Mouse (Mus musculus) stomach, embryonic 14.5 days (tissue): Measurements from ENCODE around the gene Gm42957. TPM values are rescaled to one million over a fixed set of nuclear protein-coding genes. Genes with fewer than 3 reads are reported as not detected.
A peak's percentile ranks its signal among the peaks of the same experiment; 100 is the strongest.

Experiments
- ATAC-seq: fragments of 200-750 bp; cut with Nextera tagmentation; 2 replicates; pipeline ENCODE4 v1.8.0; 2017; ENCODE audit warnings: low read depth, moderate TSS enrichment; ENCODE audit not compliant: insufficient number of reproducible peaks, insufficient read depth, low FRiP score
- H3K27ac ChIP-seq: fragments of 300-500 bp; sonication (generic); 2 replicates; pipeline ENCODE4 v1.5.1; 2014; ENCODE audit warnings: mild to moderate bottlenecking, low read length, moderate library complexity, mixed read lengths
- H3K27me3 ChIP-seq: fragments of 300-500 bp; sonication (generic); 2 replicates; pipeline ENCODE4 v1.6.1; 2014; ENCODE audit warnings: low read length, control low read depth, mixed read lengths; ENCODE audit not compliant: control insufficient read depth, insufficient read depth
- H3K36me3 ChIP-seq: fragments of 300-500 bp; sonication (generic); 2 replicates; pipeline ENCODE4 v1.6.1; 2014; ENCODE audit warnings: mild to moderate bottlenecking, control low read depth, low read length, moderate library complexity, mixed read lengths; ENCODE audit not compliant: control insufficient read depth, insufficient read depth
- H3K4me1 ChIP-seq: fragments of 300-500 bp; sonication (generic); 2 replicates; pipeline ENCODE4 v1.6.1; 2014; ENCODE audit warnings: low read length, control low read depth, mixed read lengths; ENCODE audit not compliant: control insufficient read depth, insufficient read depth
- H3K4me2 ChIP-seq: fragments of 300-500 bp; sonication (generic); replicated peaks from 2 replicates; pipeline ENCODE4 v1.6.1; 2014; ENCODE audit warnings: low read depth, low read length, control low read depth
- H3K4me3 ChIP-seq: fragments of 300-500 bp; sonication (generic); 2 replicates; pipeline ENCODE4 v1.5.1; 2014; ENCODE audit warnings: low read depth, low read length, control low read depth
- H3K9ac ChIP-seq: fragments of 300-500 bp; sonication (generic); replicated peaks from 2 replicates; pipeline ENCODE4 v1.6.1; 2014; ENCODE audit warnings: low read depth, mild to moderate bottlenecking, control low read depth, low read length, moderate library complexity, mixed read lengths
- H3K9me3 ChIP-seq: fragments of 300-500 bp; sonication (generic); 2 replicates; pipeline ENCODE4 v1.6.1; 2016; ENCODE audit warnings: low read depth, low read length, control low read depth; ENCODE audit not compliant: control insufficient read depth
- WGBS: fragments of 180-500 bp; shearing (Covaris S2); extraction: QIAGEN DNeasy Blood & Tissue Kit; methylation state at CpG from one replicate; pipeline ENCODE4 v1.1.7; 2014; 5-methylcytosine and 5-hydroxymethylcytosine counted together
- polyA plus RNA-seq: library from polyadenylated mRNA; unstranded; fragments of >200 nt; fragmentation: Nextera tagmentation; extraction: Ambion mirVana; gene quantifications from 2 replicates; pipeline ENCODE4 v1.2.1, GENCODE M21; 2014

Gm42957 gene
- polyA plus RNA-seq, 1 experiment from 2014 or later = 0.07 TPM

- no peaks in the 10 kb centered on the region for H3K9me3 ChIP-seq
- H3K27ac ChIP-seq = no peak overlapping the region
- H3K4me3 ChIP-seq = no peak overlapping the region
- peaks cover 12% of the 10 kb centered on the region for H3K4me1 ChIP-seq
- no peak for ATAC-seq
- no peak overlapping the region for H3K4me2 ChIP-seq
- no peak overlapping the region for H3K9ac ChIP-seq
- H3K27me3 ChIP-seq = no peaks in the 10 kb centered on the region
- H3K36me3 ChIP-seq = peaks cover 21% of the 10 kb centered on the region
Measured at GRCm38 (mm10) chr3:96632058-96632457, 3.2 kb upstream of the Gm42957 start.

GRCm38 (mm10) chr3:96634015-96634414, 1.3 kb upstream of the Gm42957 start:
- Histone ChIP-seq H3K36me3 (peaks cover 31% of the 10 kb centered on the region), H3K4me2 (no peak overlapping the region), H3K4me3 (no peak overlapping the region), H3K4me1 (peaks cover 12% of the 10 kb centered on the region), H3K9me3 (no peaks in the 10 kb centered on the region), H3K27ac (no peak overlapping the region), H3K9ac (no peak overlapping the region), H3K27me3 (no peaks in the 10 kb centered on the region)
- ATAC-seq = no peak
- 72% methylated on average over 1 of the region's 1 CpGs for WGBS

DNA sequence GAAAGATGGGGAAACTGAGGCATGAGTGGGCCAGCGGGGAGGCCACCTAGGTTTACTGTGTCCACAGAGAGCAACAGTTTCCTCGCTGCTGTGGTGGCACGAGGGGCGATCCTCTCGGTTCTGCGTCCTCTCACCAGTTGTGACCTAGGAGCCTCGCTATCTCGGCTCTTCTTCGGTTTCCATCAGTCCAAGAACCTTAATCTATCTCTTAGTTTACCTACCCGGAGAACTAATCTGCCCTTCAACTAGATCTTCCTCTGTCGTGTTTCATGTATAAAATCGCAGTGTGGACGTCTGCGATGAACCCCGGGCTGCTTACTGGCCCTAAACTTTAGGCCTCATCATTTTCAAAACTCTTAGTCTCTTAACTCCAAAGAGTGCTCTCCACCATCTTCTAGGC, 632 bp downstream of the Gm42957 start:
- peaks cover 43% of the 10 kb centered on the region for H3K36me3 ChIP-seq
- H3K4me3 ChIP-seq = peak overlapping the region; percentile 45
- no peak for ATAC-seq

GRCm38 (mm10) chr3:96636448-96636847, 1.2 kb downstream of the Gm42957 start:
- Histone ChIP-seq H3K27me3 (no peaks in the 10 kb centered on the region), H3K4me2 (peak overlapping the region; percentile 54), H3K27ac (no peak overlapping the region), H3K4me1 (peaks cover 10% of the 10 kb centered on the region), H3K9me3 (no peaks in the 10 kb centered on the region), H3K9ac (peak overlapping the region; percentile 43; the same call in 1 of the 2 replicates), H3K36me3 (peaks cover 44% of the 10 kb centered on the region), H3K4me3 (peak overlapping the region; percentile 45)
- no peak for ATAC-seq
- WGBS = 69% methylated on average over 11 of the region's 11 CpGs

More for the DNA sequence above, 632 bp downstream of the Gm42957 start:
- 8% methylated on average over 15 of the region's 15 CpGs for WGBS
- Histone ChIP-seq H3K4me1 (peaks cover 10% of the 10 kb centered on the region), H3K27me3 (no peaks in the 10 kb centered on the region), H3K9me3 (no peaks in the 10 kb centered on the region), H3K9ac (peak overlapping the region; percentile 43), H3K4me2 (peak overlapping the region; percentile 54), H3K27ac (peak overlapping the region; percentile 82; the same call in 1 of the 2 replicates)

DNA sequence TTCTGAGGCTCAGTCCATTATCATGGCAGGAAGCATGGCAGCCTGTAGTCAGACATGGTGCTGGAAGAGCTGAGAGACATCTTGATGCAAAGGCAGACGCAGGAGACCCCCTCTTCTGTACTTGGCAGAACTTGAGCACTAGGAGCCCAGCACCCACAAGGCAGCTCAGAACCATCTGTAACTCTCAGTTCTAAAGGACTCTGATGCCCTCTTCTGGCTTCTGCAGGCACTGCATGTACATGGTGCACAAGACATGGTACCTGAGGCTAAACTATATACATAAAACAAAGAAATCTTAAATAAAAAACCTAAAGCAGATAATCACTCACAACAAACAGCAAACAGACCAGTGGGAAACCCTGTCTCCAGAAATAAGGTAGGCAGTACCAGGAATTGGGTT, 3.9 kb downstream of the Gm42957 start:
- H3K9ac ChIP-seq = no peak overlapping the region
- H3K36me3 ChIP-seq = peaks cover 36% of the 10 kb centered on the region
- no peak overlapping the region for H3K4me2 ChIP-seq
- WGBS = 86% methylated on average over 1 of the region's 1 CpGs
- H3K27ac ChIP-seq = no peak overlapping the region
- H3K4me1 ChIP-seq = peaks cover 10% of the 10 kb centered on the region
- no peaks in the 10 kb centered on the region for H3K9me3 ChIP-seq
- no peaks in the 10 kb centered on the region for H3K27me3 ChIP-seq
- ATAC-seq = no peak
- no peak overlapping the region for H3K4me3 ChIP-seq

DNA sequence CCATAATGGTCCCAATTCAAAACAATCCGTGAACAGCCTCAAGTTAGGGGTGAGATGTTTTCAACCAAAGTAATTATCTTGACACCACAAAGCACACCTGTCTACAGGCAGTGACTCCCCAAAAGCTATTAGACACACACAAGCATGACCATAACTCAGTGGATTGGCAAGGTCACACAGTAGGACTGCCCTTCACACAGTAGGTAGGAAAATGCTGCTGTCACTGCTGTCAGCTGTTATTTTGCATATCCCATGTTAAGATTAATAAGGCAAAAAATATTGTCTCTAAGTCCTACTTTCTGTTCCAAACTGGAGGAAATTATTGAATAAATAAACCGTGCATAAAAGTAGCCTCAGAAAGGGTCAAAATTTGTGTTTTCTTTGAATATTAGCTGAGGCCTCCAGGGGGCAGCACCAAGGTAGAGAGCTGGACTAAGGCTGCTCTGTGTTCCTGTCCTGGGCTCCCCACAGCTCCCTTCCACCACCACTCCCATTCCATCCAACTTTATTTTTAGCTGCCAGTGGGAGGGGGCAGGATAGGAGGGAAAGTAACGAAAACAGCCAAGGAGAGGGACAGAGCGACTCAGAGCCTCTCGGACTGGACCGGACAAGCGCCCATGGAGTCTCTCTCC, 9.9 kb downstream of the Gm42957 start, which contains the start of gene Itga10:
Gene Itga10, plus strand, starts transcription at position 567 of the 632 bp plus-strand sequence.
- ATAC-seq = no peak
- H3K27me3 ChIP-seq = no peaks in the 10 kb centered on the region
- no peak within 1 kb of the TSS for H3K4me3 ChIP-seq
- H3K4me2 ChIP-seq = no peak within 1 kb of the TSS
- H3K9ac ChIP-seq = no peak within 1 kb of the TSS
- no peak within 1 kb of the TSS for H3K27ac ChIP-seq
- H3K9me3 ChIP-seq = no peaks in the 10 kb centered on the region
- WGBS = 47% methylated on average over 7 of the region's 7 CpGs
- no peaks in the 10 kb centered on the region for H3K4me1 ChIP-seq
- peaks cover 18% of the 10 kb centered on the region for H3K36me3 ChIP-seq

DNA sequence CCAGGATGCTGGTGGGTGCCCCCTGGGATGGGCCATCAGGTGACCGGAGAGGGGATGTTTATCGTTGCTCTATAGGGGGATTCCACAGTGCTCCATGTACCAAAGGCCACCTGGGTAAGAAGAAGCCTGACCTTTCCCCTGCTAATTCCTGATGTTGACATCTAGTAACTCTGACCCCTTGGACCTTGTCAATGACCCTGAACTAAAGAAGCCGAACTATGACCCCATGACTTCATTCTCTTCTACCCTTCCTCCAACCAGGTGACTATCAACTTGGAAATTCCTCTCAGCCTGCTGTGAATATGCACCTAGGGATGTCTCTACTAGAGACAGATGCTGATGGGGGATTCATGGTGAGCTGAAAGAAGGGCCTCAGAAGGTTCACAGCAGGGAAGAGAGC, 12.1 kb downstream of the Gm42957 start:
- Histone ChIP-seq H3K9ac (no peak overlapping the region), H3K27ac (no peak overlapping the region), H3K9me3 (no peaks in the 10 kb centered on the region), H3K36me3 (peaks cover 10% of the 10 kb centered on the region), H3K4me2 (no peak overlapping the region), H3K4me3 (no peak overlapping the region), H3K4me1 (no peaks in the 10 kb centered on the region), H3K27me3 (no peaks in the 10 kb centered on the region)
- WGBS = 80% methylated on average over 3 of the region's 3 CpGs
- ATAC-seq = no peak

DNA sequence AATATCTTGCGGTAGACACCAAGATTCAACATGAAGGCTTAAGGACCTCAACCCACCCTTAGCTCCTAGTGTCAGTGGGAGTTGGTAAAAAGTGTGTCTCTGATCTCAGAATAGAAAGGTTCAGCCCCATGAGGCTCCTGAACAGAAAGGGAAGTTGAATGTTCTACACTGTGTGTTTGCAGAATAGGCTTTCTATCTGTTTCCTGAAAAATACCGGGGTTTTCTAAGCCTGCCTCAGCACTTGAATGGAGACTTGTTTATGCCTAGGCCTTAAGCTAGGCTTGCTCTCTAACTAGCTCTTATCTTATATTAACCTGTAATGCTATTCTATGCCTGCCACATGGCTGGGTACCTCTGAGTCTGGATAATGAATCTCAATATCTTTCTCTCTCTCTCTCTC, 25.6 kb downstream of the Gm42957 start:
- Histone ChIP-seq H3K27me3 (no peaks in the 10 kb centered on the region), H3K4me2 (no peak overlapping the region), H3K9ac (no peak overlapping the region), H3K27ac (no peak overlapping the region), H3K9me3 (no peaks in the 10 kb centered on the region), H3K4me1 (peaks cover 7% of the 10 kb centered on the region; the same call in 1 of the 2 replicates), H3K36me3 (no peaks in the 10 kb centered on the region; the same call in 1 of the 2 replicates), H3K4me3 (no peak overlapping the region)
- WGBS = 76% methylated on average over 2 of the region's 2 CpGs
- ATAC-seq = no peak
